Mouse (Mus musculus): Measurements from ENCODE around the gene Dad1. TPM values are rescaled to one million over a fixed set of nuclear protein-coding genes. Genes with fewer than 3 reads are reported as not detected.

Dad1 gene
- polyA plus RNA-seq, 1 experiment from 2014 or later: 309 TPM

DNA sequence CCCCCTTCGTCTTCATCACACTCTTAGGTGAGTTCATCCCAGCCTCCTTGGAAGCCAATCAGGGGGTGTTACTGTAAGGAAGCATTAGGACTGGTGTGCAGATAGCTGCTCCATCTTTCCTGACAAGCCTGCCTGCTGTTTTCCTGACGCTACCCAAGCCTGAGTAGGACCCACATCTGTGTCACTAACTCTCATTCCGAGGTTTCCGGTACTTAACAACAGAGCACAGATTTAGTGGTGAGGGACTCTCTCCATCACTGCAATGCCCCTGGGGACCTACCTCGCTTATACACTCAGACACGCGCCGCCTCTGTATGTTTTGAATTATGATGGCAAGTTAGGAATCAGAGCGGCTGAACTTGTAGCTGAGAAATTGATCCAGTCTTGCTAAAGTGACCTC lies 35.2 kb downstream of the Dad1 start:
- H3K4me1 ChIP-seq (replicated peaks; ENCODE audit: control insufficient read depth, insufficient read depth, low read length): peaks cover 12% of the 10 kb centered on the region
- 65% methylated on average over 9 of the region's 9 CpGs for WGBS
- no peak for ATAC-seq (replicated peaks; ENCODE audit: low FRiP score)

GRCm38 (mm10) chr14:54218233-54218632 lies 35.7 kb downstream of the Dad1 start:
- ATAC-seq (replicated peaks; ENCODE audit: low FRiP score) (no peak), DNase-seq (ENCODE audit: low spot score) (no peak)
- no peaks in the 10 kb centered on the region for H3K36me3 ChIP-seq (ENCODE audit: control insufficient read depth, insufficient read depth, low read length)
- H3K9me3 ChIP-seq (ENCODE audit: control insufficient read depth, low read length): no peaks in the 10 kb centered on the region
- no peak overlapping the region for H3K9ac ChIP-seq (ENCODE audit: low read depth, low read length)
- 52% methylated on average over 1 of the region's 1 CpGs for WGBS
- H3K4me2 ChIP-seq: no peak overlapping the region
- H3K4me3 ChIP-seq (ENCODE audit: low read depth, low read length): no peak overlapping the region
- H3K27ac ChIP-seq (ENCODE audit: low read depth, low read length): no peak overlapping the region
- H3K27me3 ChIP-seq (replicated peaks; ENCODE audit: control insufficient read depth, insufficient read depth, low read length): no peaks in the 10 kb centered on the region
- H3K4me1 ChIP-seq (replicated peaks; ENCODE audit: control insufficient read depth, insufficient read depth, low read length): peaks cover 12% of the 10 kb centered on the region

More for the DNA sequence above, 35.2 kb downstream of the Dad1 start:
- Histone ChIP-seq H3K36me3 (ENCODE audit: control insufficient read depth, insufficient read depth, low read length) (no peaks in the 10 kb centered on the region), H3K4me2 (no peak overlapping the region), H3K27ac (ENCODE audit: low read depth, low read length) (no peak overlapping the region), H3K9ac (ENCODE audit: low read depth, low read length) (no peak overlapping the region), H3K4me3 (ENCODE audit: low read depth, low read length) (no peak overlapping the region), H3K27me3 (replicated peaks; ENCODE audit: control insufficient read depth, insufficient read depth, low read length) (no peaks in the 10 kb centered on the region), H3K9me3 (ENCODE audit: control insufficient read depth, low read length) (no peaks in the 10 kb centered on the region)
- DNase-seq (ENCODE audit: low spot score): no peak

GRCm38 (mm10) chr14:54216126-54216525 lies 37.8 kb downstream of the Dad1 start:
- WGBS: 82% methylated on average over 7 of the region's 7 CpGs
- Histone ChIP-seq H3K9ac (ENCODE audit: low read depth, low read length) (no peak overlapping the region), H3K9me3 (ENCODE audit: control insufficient read depth, low read length) (no peaks in the 10 kb centered on the region), H3K4me2 (no peak overlapping the region), H3K27ac (ENCODE audit: low read depth, low read length) (no peak overlapping the region), H3K4me3 (ENCODE audit: low read depth, low read length) (no peak overlapping the region), H3K4me1 (replicated peaks; ENCODE audit: control insufficient read depth, insufficient read depth, low read length) (peaks cover 7% of the 10 kb centered on the region), H3K27me3 (replicated peaks; ENCODE audit: control insufficient read depth, insufficient read depth, low read length) (peaks cover 3% of the 10 kb centered on the region; the same call in 1 of the 2 replicates), H3K36me3 (ENCODE audit: control insufficient read depth, insufficient read depth, low read length) (no peaks in the 10 kb centered on the region)
- ATAC-seq (replicated peaks; ENCODE audit: low FRiP score) (no peak), DNase-seq (ENCODE audit: low spot score) (no peak)

DNA sequence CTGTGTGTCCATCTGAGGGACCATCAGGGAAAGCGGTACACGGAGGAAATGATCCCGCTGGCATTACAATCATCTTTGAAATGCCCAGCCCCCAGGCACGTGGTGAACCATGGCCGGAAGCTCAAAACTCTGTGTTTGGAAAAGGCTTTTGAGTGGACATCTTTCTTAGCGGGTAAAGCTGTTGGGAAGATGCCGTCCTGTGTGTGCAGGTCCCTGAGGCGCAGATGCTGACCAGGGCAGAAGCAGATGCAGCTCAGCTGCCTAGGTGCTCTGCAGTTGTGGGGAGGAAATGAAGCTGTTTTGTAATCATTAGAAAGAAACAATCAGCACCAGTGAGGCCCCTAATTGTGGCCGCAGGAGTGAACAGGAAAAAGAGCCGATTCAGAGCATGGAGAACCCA lies 39.0 kb downstream of the Dad1 start:
- Histone ChIP-seq H3K4me2 (no peak overlapping the region), H3K4me3 (ENCODE audit: low read depth, low read length) (no peak overlapping the region), H3K9ac (ENCODE audit: low read depth, low read length) (no peak overlapping the region), H3K27me3 (replicated peaks; ENCODE audit: control insufficient read depth, insufficient read depth, low read length) (peaks cover 3% of the 10 kb centered on the region; the same call in 1 of the 2 replicates), H3K4me1 (replicated peaks; ENCODE audit: control insufficient read depth, insufficient read depth, low read length) (no peaks in the 10 kb centered on the region), H3K27ac (ENCODE audit: low read depth, low read length) (no peak overlapping the region), H3K36me3 (ENCODE audit: control insufficient read depth, insufficient read depth, low read length) (no peaks in the 10 kb centered on the region), H3K9me3 (ENCODE audit: control insufficient read depth, low read length) (no peaks in the 10 kb centered on the region)
- DNase-seq (ENCODE audit: low spot score) (no peak), ATAC-seq (replicated peaks; ENCODE audit: low FRiP score) (no peak)
- 63% methylated on average over 10 of the region's 10 CpGs for WGBS

DNA sequence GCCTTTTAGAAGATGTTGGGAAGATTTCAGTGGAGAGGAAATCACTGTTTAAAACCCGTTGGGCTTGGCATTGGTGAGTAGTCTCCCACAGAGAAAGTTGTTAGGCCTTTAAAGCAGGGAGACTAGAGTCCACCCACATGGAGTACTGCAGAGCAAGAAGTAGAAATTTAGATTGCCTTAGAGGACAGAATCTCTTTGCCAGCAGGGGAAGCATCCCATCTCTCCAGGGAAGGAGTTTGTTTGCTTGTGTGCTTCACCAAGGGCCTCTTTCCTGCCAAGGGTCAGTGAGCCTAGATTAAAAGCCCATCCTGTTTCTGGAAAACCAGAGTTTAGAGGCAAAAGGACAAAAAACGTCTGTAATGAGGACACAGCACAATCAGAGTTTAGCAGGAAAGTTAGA lies 39.4 kb downstream of the Dad1 start:
- H3K9ac ChIP-seq (ENCODE audit: low read depth, low read length): no peak overlapping the region
- no peak for DNase-seq (ENCODE audit: low spot score)
- H3K36me3 ChIP-seq (ENCODE audit: control insufficient read depth, insufficient read depth, low read length): no peaks in the 10 kb centered on the region

DNA sequence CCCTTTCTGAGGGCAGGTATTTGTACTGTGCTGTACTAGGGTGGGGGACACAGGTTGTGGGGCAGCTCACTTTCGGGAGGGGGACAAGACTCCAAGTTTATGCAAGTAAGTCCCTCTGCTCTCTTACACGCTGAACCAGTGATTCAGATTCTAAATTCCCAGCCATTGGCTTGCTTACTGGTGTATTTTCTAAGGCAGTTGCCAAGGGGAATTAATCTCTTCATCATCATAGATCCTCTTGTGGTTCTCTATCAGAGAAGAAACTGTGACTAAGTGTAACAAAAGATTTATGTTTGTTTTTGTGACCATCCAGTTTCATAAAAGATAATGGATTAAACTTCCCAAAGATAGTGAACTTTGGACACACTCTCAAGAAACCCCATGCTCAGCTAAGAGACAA lies 40.2 kb downstream of the Dad1 start:
- no peak for ATAC-seq (replicated peaks; ENCODE audit: low FRiP score)
- 67% methylated on average over 2 of the region's 2 CpGs for WGBS
- DNase-seq (ENCODE audit: low spot score): no peak
- Histone ChIP-seq H3K36me3 (ENCODE audit: control insufficient read depth, insufficient read depth, low read length) (no peaks in the 10 kb centered on the region), H3K27ac (ENCODE audit: low read depth, low read length) (no peak overlapping the region), H3K9me3 (ENCODE audit: control insufficient read depth, low read length) (no peaks in the 10 kb centered on the region), H3K4me3 (ENCODE audit: low read depth, low read length) (no peak overlapping the region), H3K4me2 (no peak overlapping the region), H3K4me1 (replicated peaks; ENCODE audit: control insufficient read depth, insufficient read depth, low read length) (no peaks in the 10 kb centered on the region), H3K9ac (ENCODE audit: low read depth, low read length) (no peak overlapping the region), H3K27me3 (replicated peaks; ENCODE audit: control insufficient read depth, insufficient read depth, low read length) (peaks cover 3% of the 10 kb centered on the region; the same call in 1 of the 2 replicates)

More for the DNA sequence above, 39.4 kb downstream of the Dad1 start:
- no peak for ATAC-seq (replicated peaks; ENCODE audit: low FRiP score)
- Histone ChIP-seq H3K4me1 (replicated peaks; ENCODE audit: control insufficient read depth, insufficient read depth, low read length) (no peaks in the 10 kb centered on the region), H3K27ac (ENCODE audit: low read depth, low read length) (no peak overlapping the region), H3K4me3 (ENCODE audit: low read depth, low read length) (no peak overlapping the region), H3K9me3 (ENCODE audit: control insufficient read depth, low read length) (no peaks in the 10 kb centered on the region), H3K4me2 (no peak overlapping the region), H3K27me3 (replicated peaks; ENCODE audit: control insufficient read depth, insufficient read depth, low read length) (peaks cover 3% of the 10 kb centered on the region; the same call in 1 of the 2 replicates)
- WGBS: 36% methylated on average over 2 of the region's 2 CpGs

DNA sequence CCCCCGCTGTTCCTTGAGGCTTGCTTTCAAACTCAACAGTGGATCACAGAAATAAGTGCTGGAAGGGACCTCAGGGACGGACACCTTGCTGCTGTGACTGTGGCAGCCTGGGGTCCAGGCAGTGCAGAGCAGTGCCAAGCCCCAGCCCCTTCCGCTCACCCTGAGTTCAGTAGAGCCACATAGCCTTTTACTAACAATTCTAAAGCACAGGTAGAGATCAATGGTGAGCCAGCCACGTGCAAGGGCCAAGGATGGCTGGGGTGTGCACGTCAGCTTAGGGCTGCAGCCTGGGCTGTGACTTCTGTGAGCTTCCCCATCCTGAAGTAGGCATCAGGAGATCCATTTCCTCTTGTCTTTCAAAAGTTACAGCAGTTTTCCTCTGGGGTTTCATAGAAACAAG lies 42.1 kb downstream of the Dad1 start:
- Histone ChIP-seq H3K27ac (ENCODE audit: low read depth, low read length) (no peak overlapping the region), H3K27me3 (replicated peaks; ENCODE audit: control insufficient read depth, insufficient read depth, low read length) (peaks cover 3% of the 10 kb centered on the region; the same call in 1 of the 2 replicates), H3K4me2 (no peak overlapping the region), H3K4me1 (replicated peaks; ENCODE audit: control insufficient read depth, insufficient read depth, low read length) (peaks cover 5% of the 10 kb centered on the region; the same call in 1 of the 2 replicates), H3K9me3 (ENCODE audit: control insufficient read depth, low read length) (no peaks in the 10 kb centered on the region), H3K36me3 (ENCODE audit: control insufficient read depth, insufficient read depth, low read length) (no peaks in the 10 kb centered on the region), H3K4me3 (ENCODE audit: low read depth, low read length) (no peak overlapping the region), H3K9ac (ENCODE audit: low read depth, low read length) (no peak overlapping the region)
- ATAC-seq (replicated peaks; ENCODE audit: low FRiP score): no peak
- 79% methylated on average over 5 of the region's 5 CpGs for WGBS
- DNase-seq (ENCODE audit: low spot score): no peak

DNA sequence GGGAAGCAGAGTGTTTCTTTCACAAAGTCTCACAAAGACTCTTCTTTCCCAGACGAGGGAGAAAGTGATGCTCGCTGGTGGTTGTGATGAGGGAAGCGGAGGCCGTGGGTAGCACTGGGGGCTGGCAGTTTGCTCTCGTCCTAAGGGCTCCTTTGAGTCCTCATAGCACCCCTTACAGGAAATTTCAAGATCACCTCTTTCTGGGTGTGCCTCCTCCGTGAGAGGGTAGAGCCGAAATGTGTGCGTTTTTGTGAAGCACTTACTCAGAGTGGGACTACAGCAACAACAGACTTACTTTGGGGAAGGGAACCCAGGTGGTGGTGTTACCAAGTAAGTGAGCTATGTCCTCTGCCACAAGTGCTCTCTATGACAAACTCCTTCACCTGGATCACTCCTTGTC lies 42.7 kb downstream of the Dad1 start:
- Histone ChIP-seq H3K27me3 (replicated peaks; ENCODE audit: control insufficient read depth, insufficient read depth, low read length) (peaks cover 3% of the 10 kb centered on the region; the same call in 1 of the 2 replicates), H3K36me3 (ENCODE audit: control insufficient read depth, insufficient read depth, low read length) (no peaks in the 10 kb centered on the region), H3K4me1 (replicated peaks; ENCODE audit: control insufficient read depth, insufficient read depth, low read length) (peaks cover 5% of the 10 kb centered on the region; the same call in 1 of the 2 replicates), H3K9me3 (ENCODE audit: control insufficient read depth, low read length) (no peaks in the 10 kb centered on the region), H3K4me3 (ENCODE audit: low read depth, low read length) (no peak overlapping the region), H3K4me2 (no peak overlapping the region), H3K27ac (ENCODE audit: low read depth, low read length) (no peak overlapping the region), H3K9ac (ENCODE audit: low read depth, low read length) (no peak overlapping the region)
- 84% methylated on average over 8 of the region's 8 CpGs for WGBS
- no peak for DNase-seq (ENCODE audit: low spot score)
- ATAC-seq (replicated peaks; ENCODE audit: low FRiP score): no peak

DNA sequence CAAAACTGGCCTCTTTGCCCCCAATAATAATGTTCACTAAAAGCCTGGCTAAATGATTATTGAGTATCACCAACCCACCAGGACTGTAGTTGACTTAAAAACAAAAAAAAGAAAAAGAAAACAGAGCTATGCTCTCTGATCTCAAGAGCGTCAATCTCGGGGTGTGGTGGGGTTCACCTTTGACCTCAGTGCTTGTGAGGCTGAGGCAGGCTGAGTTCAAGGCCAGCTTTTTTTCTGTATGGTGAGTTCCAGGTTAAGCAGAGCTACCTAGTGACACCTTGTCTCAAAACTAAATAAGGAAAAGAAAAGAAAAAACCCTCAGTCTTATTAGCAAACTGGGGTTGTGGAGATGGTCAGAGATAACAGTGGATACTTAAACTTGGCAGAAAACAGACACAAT lies 43.5 kb downstream of the Dad1 start:
- Histone ChIP-seq H3K27me3 (replicated peaks; ENCODE audit: control insufficient read depth, insufficient read depth, low read length) (peaks cover 3% of the 10 kb centered on the region; the same call in 1 of the 2 replicates), H3K27ac (ENCODE audit: low read depth, low read length) (no peak overlapping the region), H3K4me2 (no peak overlapping the region), H3K4me3 (ENCODE audit: low read depth, low read length) (no peak overlapping the region), H3K9me3 (ENCODE audit: control insufficient read depth, low read length) (no peaks in the 10 kb centered on the region), H3K36me3 (ENCODE audit: control insufficient read depth, insufficient read depth, low read length) (no peaks in the 10 kb centered on the region), H3K9ac (ENCODE audit: low read depth, low read length) (no peak overlapping the region), H3K4me1 (replicated peaks; ENCODE audit: control insufficient read depth, insufficient read depth, low read length) (peaks cover 5% of the 10 kb centered on the region; the same call in 1 of the 2 replicates)
- no peak for DNase-seq (ENCODE audit: low spot score)
- 81% methylated on average over 2 of the region's 2 CpGs for WGBS
- no peak for ATAC-seq (replicated peaks; ENCODE audit: low FRiP score)
